Mouse (Mus musculus) testis, adult 2 months (tissue): Measurements from ENCODE around the gene Ifi27l2a. TPM values are rescaled to one million over a fixed set of nuclear protein-coding genes. Genes with fewer than 3 reads are reported as not detected.
"Not testable (repeated sequence)": the region's sequence is repeated elsewhere in the genome, so short reads cannot be mapped to it uniquely, and the experiment has no call there.

Experiments used
- H3K27ac ChIP-seq: fragments of 200-500 bp; 2 replicates; pipeline ENCODE4 v1.5.1; 2012; ENCODE audit warnings: low read depth, low read length; ENCODE audit not compliant: control insufficient read depth, insufficient read depth
- H3K27me3 ChIP-seq: fragments of 200-500 bp; 2 replicates; pipeline ENCODE4 v1.6.1; 2012; ENCODE audit warnings: mild to moderate bottlenecking, low read length, moderate library complexity; ENCODE audit not compliant: control insufficient read depth, insufficient read depth
- H3K36me3 ChIP-seq: fragments of 200-500 bp; 2 replicates; pipeline ENCODE4 v1.6.1; 2012; ENCODE audit warnings: mild to moderate bottlenecking, low read length; ENCODE audit not compliant: control insufficient read depth, insufficient read depth
- H3K4me1 ChIP-seq: fragments of 200-500 bp; 2 replicates; pipeline ENCODE4 v1.6.1; 2012; ENCODE audit warnings: low read length; ENCODE audit not compliant: control insufficient read depth, insufficient read depth
- H3K4me3 ChIP-seq: fragments of 200-500 bp; 2 replicates; pipeline ENCODE4 v1.5.1; 2012; ENCODE audit warnings: low read depth, mild to moderate bottlenecking, low read length, moderate library complexity, mixed read lengths; ENCODE audit not compliant: control insufficient read depth
- CTCF ChIP-seq: fragments of 200-500 bp; IDR thresholded peaks from 2 replicates; pipeline ENCODE4 v1.5.1; 2012; ENCODE audit warnings: low read depth, mild to moderate bottlenecking, inconsistent platforms, low read length, moderate library complexity; ENCODE audit not compliant: control insufficient read depth, insufficient read depth, insufficient replicate concordance
- POLR2A ChIP-seq: fragments of 200-500 bp; IDR thresholded peaks from 2 replicates; pipeline ENCODE4 v1.6.1; 2012; ENCODE audit warnings: low read depth, mild to moderate bottlenecking, inconsistent platforms, low read length, moderate library complexity; ENCODE audit not compliant: control insufficient read depth
- polyA plus RNA-seq: library from polyadenylated mRNA; depleted of rRNA; stranded (reverse); fragments of >200 nt; gene quantifications from 2 replicates; pipeline ENCODE4 v1.2.3, GENCODE M21; 2012

Gene Ifi27l2a
- polyA plus RNA-seq, 1 experiment = 4.7 TPM

GRCm38 (mm10) chr12:103481671-103482070 is 38.2 kb upstream of the Ifi27l2a start:
- Histone ChIP-seq H3K27ac (no peak overlapping the region), H3K36me3 (no peaks in the 10 kb centered on the region), H3K4me3 (no peak overlapping the region), H3K4me1 (no peaks in the 10 kb centered on the region), H3K27me3 (no peaks in the 10 kb centered on the region)
- TF ChIP-seq POLR2A (no peak), CTCF (no peak)

- TF ChIP-seq POLR2A = no peak
- TF ChIP-seq CTCF = no peak
These were observed 34.1 kb upstream of the Ifi27l2a start for GRCm38 (mm10) chr12:103477461-103478015.

GRCm38 (mm10) chr12:103476779-103477389 is 33.4 kb upstream of the Ifi27l2a start:
- no peak for TF ChIP-seq CTCF
- Histone ChIP-seq H3K36me3 (no peaks in the 10 kb centered on the region), H3K27ac (no peak overlapping the region), H3K4me3 (no peak overlapping the region), H3K27me3 (no peaks in the 10 kb centered on the region), H3K4me1 (no peaks in the 10 kb centered on the region)

More at GRCm38 (mm10) chr12:103477461-103478015, 34.1 kb upstream of the Ifi27l2a start:
- no peak overlapping the region for H3K4me3 ChIP-seq
- H3K27me3 ChIP-seq = no peaks in the 10 kb centered on the region
- H3K27ac ChIP-seq = no peak overlapping the region
- H3K36me3 ChIP-seq = no peaks in the 10 kb centered on the region
- no peaks in the 10 kb centered on the region for H3K4me1 ChIP-seq

- no peaks in the 10 kb centered on the region for H3K27me3 ChIP-seq
- no peaks in the 10 kb centered on the region for H3K36me3 ChIP-seq
- TF ChIP-seq CTCF (no peak), POLR2A (no peak)
These were observed 31.0 kb upstream of the Ifi27l2a start for GRCm38 (mm10) chr12:103474481-103474880.

GRCm38 (mm10) chr12:103457140-103457539 is 13.7 kb upstream of the Ifi27l2a start, which contains the start of gene Ifi27l2b:
Gene Ifi27l2b, minus strand, starts transcription at chr12:103457223.
- Histone ChIP-seq H3K4me1 (no peaks in the 10 kb centered on the region), H3K27me3 (no peaks in the 10 kb centered on the region), H3K36me3 (no peaks in the 10 kb centered on the region), H3K27ac (no peak within 1 kb of the TSS), H3K4me3 (no peak within 1 kb of the TSS)
- TF ChIP-seq POLR2A = no peak
- TF ChIP-seq CTCF = no peak

More at GRCm38 (mm10) chr12:103474481-103474880, 31.0 kb upstream of the Ifi27l2a start:
- H3K4me1 ChIP-seq = no peaks in the 10 kb centered on the region
- no peak overlapping the region for H3K4me3 ChIP-seq
- no peak overlapping the region for H3K27ac ChIP-seq

GRCm38 (mm10) chr12:103456727-103457126 is 13.2 kb upstream of the Ifi27l2a start:
- H3K36me3 ChIP-seq, H3K4me1 ChIP-seq, H3K27ac ChIP-seq, H3K4me3 ChIP-seq, H3K27me3 ChIP-seq: not testable (repeated sequence)

GRCm38 (mm10) chr12:103453361-103453760 is 9.9 kb upstream of the Ifi27l2a start:
- Histone ChIP-seq H3K36me3 (no peaks in the 10 kb centered on the region), H3K4me1 (no peaks in the 10 kb centered on the region), H3K27ac (no peak overlapping the region), H3K4me3 (no peak overlapping the region), H3K27me3 (no peaks in the 10 kb centered on the region)
- no peak for TF ChIP-seq CTCF
- TF ChIP-seq POLR2A = no peak
